Mouse (Mus musculus): ENCODE measurements around the gene Plekhg2. TPM values are rescaled to one million over a fixed set of nuclear protein-coding genes. Genes with fewer than 3 reads are reported as not detected.

Gene Plekhg2
- polyA plus RNA-seq, 1 experiment from 2014 or later: 70.8 TPM

DNA sequence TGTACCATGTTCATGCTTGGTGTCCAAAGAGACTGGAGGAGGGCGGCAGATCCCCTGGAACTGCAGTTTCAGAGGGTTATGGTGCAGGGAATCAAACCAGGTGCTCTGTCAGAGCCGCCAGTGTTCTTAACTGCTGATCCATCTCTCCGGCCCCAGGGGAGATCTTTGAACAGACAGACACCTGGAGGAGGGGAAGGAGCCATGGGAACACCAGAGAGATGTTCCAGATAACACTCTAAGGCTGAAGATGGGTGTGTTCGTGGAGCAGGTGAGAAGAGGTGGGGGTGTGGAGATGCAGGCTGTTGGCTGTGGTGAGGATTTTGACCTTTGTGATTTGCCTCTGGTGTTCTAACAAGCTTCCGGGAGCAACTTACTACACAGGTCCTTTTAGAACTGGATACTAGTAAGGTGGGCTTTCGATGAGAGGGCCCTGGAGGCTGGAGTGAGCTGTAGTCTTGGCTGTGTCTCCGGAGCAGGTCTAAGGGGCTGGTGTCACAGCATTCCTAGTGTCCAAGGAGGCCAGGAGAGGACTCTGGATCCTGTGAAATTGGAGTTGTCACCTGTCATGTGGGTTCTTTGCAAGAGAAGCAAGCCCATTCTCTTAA lies 1.6 kb upstream of the Plekhg2 start:
- peaks cover 31% of the 10 kb centered on the region for H3K4me1 ChIP-seq (ENCODE audit: control insufficient read depth, insufficient read depth, low read length)
- H3K4me2 ChIP-seq (replicated peaks; ENCODE audit: low read depth, low read length): no peak overlapping the region
- 75% methylated on average over 7 of the region's 7 CpGs for WGBS
- ATAC-seq (ENCODE audit: low FRiP score, low TSS enrichment): no peak
- H3K4me3 ChIP-seq (ENCODE audit: low read length): no peak overlapping the region
- no peaks in the 10 kb centered on the region for H3K27me3 ChIP-seq (ENCODE audit: control insufficient read depth, insufficient read depth, low read length)
- H3K36me3 ChIP-seq (ENCODE audit: control insufficient read depth, insufficient read depth, low read length): peaks cover 21% of the 10 kb centered on the region
- H3K9ac ChIP-seq (ENCODE audit: low read depth, low read length): no peak overlapping the region
- peak overlapping the region; percentile 38; the same call in 1 of the 2 replicates for H3K27ac ChIP-seq (ENCODE audit: low read depth, low read length)
- H3K9me3 ChIP-seq (ENCODE audit: control insufficient read depth, low read length): no peaks in the 10 kb centered on the region

DNA sequence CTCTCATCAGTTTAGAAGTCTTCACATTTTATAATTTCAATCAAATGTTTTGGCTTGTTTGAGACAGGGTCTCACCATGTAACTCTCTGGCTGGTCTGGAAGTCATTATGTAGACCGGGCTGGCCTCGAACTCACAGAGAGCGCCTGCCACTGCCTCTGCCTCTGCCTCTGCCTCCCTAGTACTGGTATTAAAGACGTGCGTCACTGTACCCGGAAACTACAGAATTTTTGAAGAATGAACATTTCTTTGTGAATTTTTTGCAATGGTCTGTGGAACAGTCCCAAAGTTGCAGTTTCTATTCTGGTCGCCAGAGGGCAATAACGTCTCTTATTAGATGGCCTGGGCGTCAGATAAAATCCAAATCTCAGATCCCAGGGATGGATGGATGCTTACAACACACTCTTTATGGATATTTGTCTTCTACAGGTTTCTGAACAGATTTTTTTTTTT lies 757 bp upstream of the Plekhg2 start:
- H3K9me3 ChIP-seq (ENCODE audit: control insufficient read depth, low read length): no peaks in the 10 kb centered on the region
- peak overlapping the region; percentile 48; the same call in 1 of the 2 replicates for H3K9ac ChIP-seq (ENCODE audit: low read depth, low read length)
- no peaks in the 10 kb centered on the region for H3K27me3 ChIP-seq (ENCODE audit: control insufficient read depth, insufficient read depth, low read length)
- H3K4me1 ChIP-seq (ENCODE audit: control insufficient read depth, insufficient read depth, low read length): peaks cover 30% of the 10 kb centered on the region
- H3K36me3 ChIP-seq (ENCODE audit: control insufficient read depth, insufficient read depth, low read length): peaks cover 30% of the 10 kb centered on the region
- ATAC-seq (ENCODE audit: low FRiP score, low TSS enrichment): no peak
- peak overlapping the region; percentile 88 for H3K27ac ChIP-seq (ENCODE audit: low read depth, low read length)
- H3K4me2 ChIP-seq (replicated peaks; ENCODE audit: low read depth, low read length): peak overlapping the region; percentile 52
- WGBS: under 1% methylated on average over 9 of the region's 9 CpGs
- H3K4me3 ChIP-seq (ENCODE audit: low read length): peak overlapping the region; percentile 42

- peak; percentile 7; the same call in 1 of the 2 replicates for ATAC-seq (ENCODE audit: low FRiP score, low TSS enrichment)
- Histone ChIP-seq H3K9ac (ENCODE audit: low read depth, low read length) (peak overlapping the region; percentile 89), H3K4me2 (replicated peaks; ENCODE audit: low read depth, low read length) (peak overlapping the region; percentile 73), H3K9me3 (ENCODE audit: control insufficient read depth, low read length) (no peaks in the 10 kb centered on the region), H3K36me3 (ENCODE audit: control insufficient read depth, insufficient read depth, low read length) (peaks cover 39% of the 10 kb centered on the region), H3K4me1 (ENCODE audit: control insufficient read depth, insufficient read depth, low read length) (peaks cover 16% of the 10 kb centered on the region), H3K27me3 (ENCODE audit: control insufficient read depth, insufficient read depth, low read length) (no peaks in the 10 kb centered on the region), H3K27ac (ENCODE audit: low read depth, low read length) (peak overlapping the region; percentile 93), H3K4me3 (ENCODE audit: low read length) (peak overlapping the region; percentile 89)
- WGBS: under 1% methylated on average over 40 of the region's 43 CpGs
Observed at GRCm38 (mm10) chr7:28371514-28371989, 847 bp downstream of the Plekhg2 start.

DNA sequence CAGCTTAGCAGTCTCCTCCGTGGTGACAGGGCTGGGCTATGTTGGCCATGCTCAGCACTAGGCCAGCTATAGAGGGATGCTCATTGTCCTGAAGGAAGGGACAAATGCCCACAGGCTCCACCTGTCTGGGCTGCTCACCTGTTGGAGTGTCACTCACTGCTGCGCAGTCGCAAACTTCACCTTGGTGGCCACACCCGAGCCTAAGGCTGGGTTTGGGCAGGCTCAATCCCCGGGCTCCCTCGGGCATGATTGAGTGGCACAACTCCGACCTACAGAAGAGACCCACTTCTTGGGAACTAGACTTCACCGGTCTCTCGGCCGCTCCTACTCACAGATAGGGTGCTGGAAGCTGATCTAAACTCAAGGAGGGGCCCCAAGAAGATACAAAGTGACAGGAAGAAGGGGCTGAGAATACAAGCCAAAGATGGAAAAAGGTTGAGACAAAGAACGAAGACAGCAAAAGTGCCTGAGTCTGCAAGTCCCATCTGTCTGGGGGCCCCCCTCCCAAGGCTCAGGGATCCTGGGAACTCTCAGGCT lies 1.4 kb downstream of the Plekhg2 start:
- Histone ChIP-seq H3K27me3 (ENCODE audit: control insufficient read depth, insufficient read depth, low read length) (no peaks in the 10 kb centered on the region), H3K4me1 (ENCODE audit: control insufficient read depth, insufficient read depth, low read length) (peaks cover 16% of the 10 kb centered on the region), H3K4me2 (replicated peaks; ENCODE audit: low read depth, low read length) (peak overlapping the region; percentile 73), H3K9ac (ENCODE audit: low read depth, low read length) (peak overlapping the region; percentile 89), H3K9me3 (ENCODE audit: control insufficient read depth, low read length) (no peaks in the 10 kb centered on the region), H3K36me3 (ENCODE audit: control insufficient read depth, insufficient read depth, low read length) (peaks cover 44% of the 10 kb centered on the region), H3K27ac (ENCODE audit: low read depth, low read length) (peak overlapping the region; percentile 93), H3K4me3 (ENCODE audit: low read length) (peak overlapping the region; percentile 89)
- 5% methylated on average over 11 of the region's 11 CpGs for WGBS
- ATAC-seq (ENCODE audit: low FRiP score, low TSS enrichment): no peak

DNA sequence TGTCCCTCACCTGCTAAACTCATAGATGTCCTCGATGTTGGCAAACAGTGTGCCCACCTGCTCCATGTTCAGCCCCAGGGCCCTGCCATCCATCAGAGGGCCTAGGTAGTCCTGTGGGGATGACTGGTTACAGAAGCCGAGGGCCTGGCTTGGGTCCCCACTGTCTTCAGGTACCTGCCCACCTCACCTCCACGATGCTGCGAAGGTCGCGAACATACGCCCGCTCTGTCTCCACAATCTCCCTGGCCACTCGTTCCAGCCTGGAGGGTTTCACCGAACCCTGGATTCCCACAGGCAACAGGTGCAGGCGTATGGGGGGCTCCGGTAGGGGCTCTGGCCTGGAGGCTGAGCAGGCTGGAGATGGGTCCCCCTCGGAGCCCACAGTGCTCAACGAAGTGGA lies 2.3 kb downstream of the Plekhg2 start:
- Histone ChIP-seq H3K4me1 (ENCODE audit: control insufficient read depth, insufficient read depth, low read length) (peaks cover 16% of the 10 kb centered on the region), H3K27ac (ENCODE audit: low read depth, low read length) (no peak overlapping the region), H3K9me3 (ENCODE audit: control insufficient read depth, low read length) (no peaks in the 10 kb centered on the region), H3K9ac (ENCODE audit: low read depth, low read length) (peak overlapping the region; percentile 89; the same call in 1 of the 2 replicates), H3K36me3 (ENCODE audit: control insufficient read depth, insufficient read depth, low read length) (peaks cover 54% of the 10 kb centered on the region), H3K4me3 (ENCODE audit: low read length) (peak overlapping the region; percentile 89), H3K4me2 (replicated peaks; ENCODE audit: low read depth, low read length) (peak overlapping the region; percentile 73), H3K27me3 (ENCODE audit: control insufficient read depth, insufficient read depth, low read length) (no peaks in the 10 kb centered on the region)
- ATAC-seq (ENCODE audit: low FRiP score, low TSS enrichment): no peak
- WGBS: 93% methylated on average over 14 of the region's 14 CpGs

GRCm38 (mm10) chr7:28368276-28368920 lies 4.0 kb downstream of the Plekhg2 start:
- ATAC-seq (ENCODE audit: low FRiP score, low TSS enrichment): no peak
- Histone ChIP-seq H3K27ac (ENCODE audit: low read depth, low read length) (no peak overlapping the region), H3K4me1 (ENCODE audit: control insufficient read depth, insufficient read depth, low read length) (peaks cover 16% of the 10 kb centered on the region), H3K9ac (ENCODE audit: low read depth, low read length) (no peak overlapping the region; the same call in 1 of the 2 replicates), H3K27me3 (ENCODE audit: control insufficient read depth, insufficient read depth, low read length) (no peaks in the 10 kb centered on the region), H3K9me3 (ENCODE audit: control insufficient read depth, low read length) (no peaks in the 10 kb centered on the region), H3K4me3 (ENCODE audit: low read length) (no peak overlapping the region), H3K36me3 (ENCODE audit: control insufficient read depth, insufficient read depth, low read length) (peaks cover 70% of the 10 kb centered on the region), H3K4me2 (replicated peaks; ENCODE audit: low read depth, low read length) (no peak overlapping the region)
- WGBS: 92% methylated on average over 16 of the region's 16 CpGs

GRCm38 (mm10) chr7:28367663-28368275 lies 4.6 kb downstream of the Plekhg2 start:
- H3K4me3 ChIP-seq (ENCODE audit: low read length): no peak overlapping the region
- H3K36me3 ChIP-seq (ENCODE audit: control insufficient read depth, insufficient read depth, low read length): peaks cover 73% of the 10 kb centered on the region
- no peaks in the 10 kb centered on the region for H3K9me3 ChIP-seq (ENCODE audit: control insufficient read depth, low read length)
- H3K4me2 ChIP-seq (replicated peaks; ENCODE audit: low read depth, low read length): no peak overlapping the region
- H3K4me1 ChIP-seq (ENCODE audit: control insufficient read depth, insufficient read depth, low read length): peaks cover 16% of the 10 kb centered on the region
- no peak overlapping the region for H3K9ac ChIP-seq (ENCODE audit: low read depth, low read length)
- WGBS: 89% methylated on average over 16 of the region's 16 CpGs
- H3K27ac ChIP-seq (ENCODE audit: low read depth, low read length): no peak overlapping the region
- H3K27me3 ChIP-seq (ENCODE audit: control insufficient read depth, insufficient read depth, low read length): no peaks in the 10 kb centered on the region
- ATAC-seq (ENCODE audit: low FRiP score, low TSS enrichment): no peak

- no peak overlapping the region for H3K27ac ChIP-seq (ENCODE audit: low read depth, low read length)
- 87% methylated on average over 16 of the region's 16 CpGs for WGBS
Observed at GRCm38 (mm10) chr7:28362441-28363060, 9.8 kb downstream of the Plekhg2 start.

More at GRCm38 (mm10) chr7:28362441-28363060, 9.8 kb downstream of the Plekhg2 start:
- H3K27me3 ChIP-seq (ENCODE audit: control insufficient read depth, insufficient read depth, low read length): no peaks in the 10 kb centered on the region
- H3K4me3 ChIP-seq (ENCODE audit: low read length): no peak overlapping the region
- no peak overlapping the region for H3K9ac ChIP-seq (ENCODE audit: low read depth, low read length)
- peaks cover 9% of the 10 kb centered on the region; the same call in 1 of the 2 replicates for H3K4me1 ChIP-seq (ENCODE audit: control insufficient read depth, insufficient read depth, low read length)
- no peak overlapping the region for H3K4me2 ChIP-seq (replicated peaks; ENCODE audit: low read depth, low read length)
- peaks cover 83% of the 10 kb centered on the region for H3K36me3 ChIP-seq (ENCODE audit: control insufficient read depth, insufficient read depth, low read length)
- ATAC-seq (ENCODE audit: low FRiP score, low TSS enrichment): no peak
- H3K9me3 ChIP-seq (ENCODE audit: control insufficient read depth, low read length): no peaks in the 10 kb centered on the region
